Mouse (Mus musculus) macrophage (primary cell): ENCODE results near the gene Aurkc. TPM values are rescaled to one million over a fixed set of nuclear protein-coding genes. Genes with fewer than 3 reads are reported as not detected.
"Not testable (repeated sequence)": the region's sequence is repeated elsewhere in the genome, so short reads cannot be mapped to it uniquely, and the experiment has no call there.

Source experiments
- H3K27ac ChIP-seq: fragments of 350-480 bp; formaldehyde crosslinking; 2 replicates; pipeline ENCODE4 v1.9.0; 2021
- H3K36me3 ChIP-seq: fragments of 350-480 bp; formaldehyde crosslinking; 2 replicates; pipeline ENCODE4 v1.9.0; 2021; ENCODE audit errors: inconsistent target
- H3K4me3 ChIP-seq: fragments of 350-480 bp; formaldehyde crosslinking; 2 replicates; pipeline ENCODE4 v1.9.0; 2021; ENCODE audit errors: inconsistent target
- H3K79me2 ChIP-seq: fragments of 350-480 bp; formaldehyde crosslinking; 2 replicates; pipeline ENCODE4 v1.9.0; 2021; ENCODE audit errors: inconsistent target
- WGBS: methylation state at CpG from one replicate; pipeline ENCODE4 v1.1.7; 2026; ENCODE audit warnings: inconsistent platforms; ENCODE audit not compliant: missing documents; 5-methylcytosine and 5-hydroxymethylcytosine counted together
- polyA plus RNA-seq: library from polyadenylated mRNA; stranded (reverse); fragments of 250-400 nt; gene quantifications from 3 replicates; pipeline ENCODE4 v1.2.4, GENCODE M21; 2018; ENCODE audit warnings: inconsistent platforms
- total RNA-seq, 78 experiments: library from RNA; depleted of rRNA; stranded (reverse); fragments of 250-400 nt; gene quantifications; 1 replicate in 9 of 78; 2 replicates in 24 of 78; 3 replicates in 43 of 78; 4 replicates in 2 of 78; pipeline ENCODE4 v1.2.4; 2018; ENCODE audit warnings: inconsistent platforms in 56 of 78

The Aurkc gene
- 1 to 10 TPM in 1 of 26 experiments, not detected in 25; 1.4 TPM for total RNA-seq (2018; cell fraction: chromatin; rRNA removed)
- not detected for total RNA-seq (2018; cell fraction: cytosol; rRNA removed)
- total RNA-seq (2018; cell fraction: nucleus; rRNA removed) = not detected
- not detected in 3 replicates for polyA plus RNA-seq

- H3K36me3 ChIP-seq = not testable (repeated sequence)
Measured at GRCm38 (mm10) chr7:6995251-6995650, at the start of gene Aurkc. Gene Aurkc, plus strand, starts transcription at chr7:6995300.

GRCm38 (mm10) chr7:6948061-6948460 lies 47.0 kb upstream of the Aurkc start:
- 96% methylated on average over 16 of the region's 20 CpGs for WGBS
- H3K27ac ChIP-seq, H3K36me3 ChIP-seq, H3K4me3 ChIP-seq, H3K79me2 ChIP-seq: not testable (repeated sequence)

More at GRCm38 (mm10) chr7:6995251-6995650, at the start of gene Aurkc:
- H3K27ac ChIP-seq, H3K79me2 ChIP-seq, H3K4me3 ChIP-seq: not testable (repeated sequence)
- WGBS = 84% methylated on average over 10 of the region's 11 CpGs

- H3K4me3 ChIP-seq = no peak overlapping the region
- WGBS = 79% methylated on average over 3 of the region's 4 CpGs
- H3K27ac ChIP-seq = no peak overlapping the region
- H3K36me3 ChIP-seq = no peaks in the 10 kb centered on the region
- H3K79me2 ChIP-seq = no peaks in the 10 kb centered on the region
Measured at GRCm38 (mm10) chr7:6956576-6956975, 38.5 kb upstream of the Aurkc start.

- Histone ChIP-seq H3K27ac (no peak overlapping the region), H3K4me3 (no peak overlapping the region), H3K79me2 (no peaks in the 10 kb centered on the region), H3K36me3 (no peaks in the 10 kb centered on the region)
- 80% methylated on average over 1 of the region's 1 CpGs for WGBS
Measured at GRCm38 (mm10) chr7:6958574-6958973, 36.5 kb upstream of the Aurkc start.

GRCm38 (mm10) chr7:6973566-6973965 lies 21.5 kb upstream of the Aurkc start:
- Histone ChIP-seq H3K27ac (no peak overlapping the region), H3K79me2 (no peaks in the 10 kb centered on the region), H3K36me3 (no peaks in the 10 kb centered on the region), H3K4me3 (no peak overlapping the region)
- WGBS = 92% methylated on average over 1 of the region's 1 CpGs

- Histone ChIP-seq H3K27ac (no peak overlapping the region), H3K4me3 (no peak overlapping the region), H3K79me2 (no peaks in the 10 kb centered on the region), H3K36me3 (no peaks in the 10 kb centered on the region)
- 90% methylated on average over 19 of the region's 19 CpGs for WGBS
Measured at GRCm38 (mm10) chr7:6976890-6977289, 18.2 kb upstream of the Aurkc start.

- WGBS = 73% methylated on average over 3 of the region's 3 CpGs
- not testable (repeated sequence) for H3K79me2 ChIP-seq, H3K4me3 ChIP-seq, H3K27ac ChIP-seq, H3K36me3 ChIP-seq
Measured at GRCm38 (mm10) chr7:6998914-6999313, 3.8 kb downstream of the Aurkc start.

GRCm38 (mm10) chr7:7005441-7005840 lies 10.3 kb downstream of the Aurkc start:
- not testable (repeated sequence) for H3K27ac ChIP-seq, H3K36me3 ChIP-seq, H3K79me2 ChIP-seq, H3K4me3 ChIP-seq
- WGBS = 73% methylated on average over 5 of the region's 5 CpGs

- H3K4me3 ChIP-seq = no peak overlapping the region
Measured at GRCm38 (mm10) chr7:7027445-7027844, 32.3 kb downstream of the Aurkc start.

GRCm38 (mm10) chr7:7049659-7050320 lies 54.7 kb downstream of the Aurkc start:
- not testable (repeated sequence) for H3K36me3 ChIP-seq, H3K79me2 ChIP-seq, H3K27ac ChIP-seq, H3K4me3 ChIP-seq
- 53% methylated on average over 7 of the region's 7 CpGs for WGBS

More at GRCm38 (mm10) chr7:7027445-7027844, 32.3 kb downstream of the Aurkc start:
- H3K79me2 ChIP-seq = no peaks in the 10 kb centered on the region
- H3K36me3 ChIP-seq = no peaks in the 10 kb centered on the region
- no peak overlapping the region for H3K27ac ChIP-seq

Other genes starting within 250 kb of the Aurkc start
- gene Zfp954, start 126.2 kb downstream of the Aurkc start, polyA plus RNA-seq = 7.1 to 9.2 TPM (median 8.7 TPM) in 3 replicates
- gene Zfp773, start 141.5 kb downstream of the Aurkc start, polyA plus RNA-seq = 0.58 to 1.2 TPM (median 0.62 TPM) in 3 replicates
- 1.4 to 3.5 TPM (median 1.5 TPM) in 3 replicates for gene Zfp418, start 176.0 kb downstream of the Aurkc start, polyA plus RNA-seq
- gene Zfp772, start 214.7 kb downstream of the Aurkc start, polyA plus RNA-seq = 1.7 to 2.5 TPM (median 2.1 TPM) in 3 replicates